Mouse (Mus musculus): ENCODE data around the gene 6330409D20Rik.

GRCm38 (mm10) chr2:32728463-32728862 lies 12.4 kb downstream of the 6330409D20Rik start:
- TF ChIP-seq CTCF (IDR thresholded peaks at IDR 0.05) (no peak), EP300 (IDR thresholded peaks at IDR 0.05) (peak; percentile 71)
